10 mouse cellular contexts compared by ENCODE assay signal in genomic region chr7:142134206-142134995, GRCm38 (mm10). TPM values are rescaled to one million over a fixed set of nuclear protein-coding genes. Genes with fewer than 3 reads are reported as not detected.
DNase-seq lines count a peak whose midpoint lies in the region; ATAC-seq lines count a peak whose summit lies in the region.
"Had no signal": no experiment of that assay in that cellular context is flagged by ENCODE, and none has a peak within 500 bp of the region (broad histone marks: within the 10 kb centered on the region; RNA-seq: fewer than 3 reads in every experiment).

No protein-coding gene starts in this region.

- no peak for ATAC-seq in erythroblast, adult 5-6 weeks (replicated peaks; ENCODE audit: low FRiP score, poor library complexity, severe bottlenecking)

- peak; percentile 65 to 68 for DNase-seq in cerebellum, postnatal 10 days
- DNase-seq in cerebellum, adult 9-11 months: no peak
- DNase-seq in layer of hippocampus, adult 18-20 months (ENCODE audit: low spot score in 2 of 2): peak; percentile 7 to 10
- DNase-seq in layer of hippocampus, adult 9-11 months: no peak
- DNase-seq in embryo, embryonic 11 days: peak; percentile 12
- peak; percentile 11 for DNase-seq in mesoderm, embryonic 11.5 days (ENCODE audit: low read depth, low spot score)
- DNase-seq in spleen, postnatal 36 days (ENCODE audit: low spot score in 2 of 2): no peak
- DNase-seq: B cell, adult 2 months had no signal

RNA-seq across cellular contexts. Expression of gene Gm39115, which starts 1.4 kb away (rescaled TPM):
- total RNA-seq in layer of hippocampus, adult 18-20 months (2021): not detected
- total RNA-seq in erythroblast, adult 5-6 weeks (2015; ENCODE audit: low replicate concordance): not detected in 2 replicates
- not detected in 2 replicates for total RNA-seq in erythroblast, adult 5-6 weeks (2017; ENCODE audit: low replicate concordance)
- total RNA-seq: adrenal gland, postnatal 4 days had no signal

RNA-seq across cellular contexts. Expression of gene Gm45337, which starts 10.0 kb away (rescaled TPM):
- not detected for total RNA-seq in layer of hippocampus, adult 18-20 months (2021)
- not detected in 2 replicates for total RNA-seq in erythroblast, adult 5-6 weeks (2015; ENCODE audit: low replicate concordance)
- total RNA-seq in erythroblast, adult 5-6 weeks (2017; ENCODE audit: low replicate concordance): not detected in 2 replicates
- total RNA-seq: adrenal gland, postnatal 4 days had no signal

RNA-seq across cellular contexts. Expression of gene Gm45618, which starts 13.9 kb away (rescaled TPM):
- not detected for total RNA-seq in layer of hippocampus, adult 18-20 months (2021)
- not detected in 2 replicates for total RNA-seq in erythroblast, adult 5-6 weeks (2015; ENCODE audit: low replicate concordance)
- not detected in 2 replicates for total RNA-seq in erythroblast, adult 5-6 weeks (2017; ENCODE audit: low replicate concordance)
- total RNA-seq: adrenal gland, postnatal 4 days had no signal

RNA-seq across cellular contexts. Expression of gene Gm29735, which starts 22.5 kb away (rescaled TPM):
- not detected for total RNA-seq in layer of hippocampus, adult 18-20 months (2021)
- not detected in 2 replicates for total RNA-seq in erythroblast, adult 5-6 weeks (2015; ENCODE audit: low replicate concordance)
- not detected in 2 replicates for total RNA-seq in erythroblast, adult 5-6 weeks (2017; ENCODE audit: low replicate concordance)
- total RNA-seq: adrenal gland, postnatal 4 days had no signal

RNA-seq across cellular contexts. Expression of gene Gm4553, which starts 31.1 kb away (rescaled TPM):
- total RNA-seq in layer of hippocampus, adult 18-20 months (2021): not detected
- total RNA-seq in erythroblast, adult 5-6 weeks (2015; ENCODE audit: low replicate concordance): not detected in 2 replicates
- not detected in 2 replicates for total RNA-seq in erythroblast, adult 5-6 weeks (2017; ENCODE audit: low replicate concordance)
- total RNA-seq: adrenal gland, postnatal 4 days had no signal

Comparison
In these comparisons a context has a peak if more than half of its experiments do, and no peak if none do; other contexts are left out.
1. DNase-seq: peak in cerebellum, postnatal 10 days (2 of 2), layer of hippocampus, adult 18-20 months (2 of 2), embryo, embryonic 11 days (single experiment) and mesoderm, embryonic 11.5 days (single experiment); none in cerebellum, adult 9-11 months (single experiment), layer of hippocampus, adult 9-11 months (single experiment) and spleen, postnatal 36 days (0 of 2).